Mouse (Mus musculus) stomach, postnatal 0 days (tissue): Measurements from ENCODE around the gene Pcsk5.

ENCODE experiments used
- CTCF ChIP-seq: IDR thresholded peaks from 2 replicates; pipeline ENCODE4 v1.5.1; 2016; ENCODE audit warnings: antibody characterized with exemption, low read depth, mild to moderate bottlenecking, moderate library complexity
- EP300 ChIP-seq: optimal IDR thresholded peaks from 2 replicates; pipeline ENCODE3; 2016; ENCODE audit warnings: antibody characterized with exemption

DNA sequence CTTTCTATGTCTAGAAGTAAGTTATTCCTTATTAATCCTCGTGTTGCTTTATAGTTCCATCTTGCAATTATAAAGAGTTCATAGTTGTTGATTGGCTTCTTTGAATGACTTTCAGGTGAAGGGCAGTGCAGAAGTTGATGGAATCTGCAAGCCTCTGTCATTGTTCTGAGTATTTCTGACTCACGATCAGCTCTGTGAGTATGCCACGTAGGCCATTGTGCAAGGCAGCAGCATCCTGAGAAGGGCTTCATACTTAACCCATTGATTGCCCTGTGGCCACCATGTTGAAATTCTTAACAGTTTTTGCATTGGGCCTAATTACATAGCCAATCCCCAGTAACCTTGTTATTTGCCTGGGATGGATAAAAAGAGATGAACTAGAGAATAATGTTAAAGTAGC lies 428.1 kb downstream of the Pcsk5 start:
- no peak for TF ChIP-seq CTCF
- TF ChIP-seq EP300, result no peak
